Mouse (Mus musculus): ENCODE measurements around the gene Ece1. TPM values are rescaled to one million over a fixed set of nuclear protein-coding genes. Genes with fewer than 3 reads are reported as not detected.
"Not testable (repeated sequence)": the region's sequence is repeated elsewhere in the genome, so short reads cannot be mapped to it uniquely, and the experiment has no call there.

Ece1 gene
- total RNA-seq, 2 experiments from 2014 or later: 51.8 to 53.6 TPM

DNA sequence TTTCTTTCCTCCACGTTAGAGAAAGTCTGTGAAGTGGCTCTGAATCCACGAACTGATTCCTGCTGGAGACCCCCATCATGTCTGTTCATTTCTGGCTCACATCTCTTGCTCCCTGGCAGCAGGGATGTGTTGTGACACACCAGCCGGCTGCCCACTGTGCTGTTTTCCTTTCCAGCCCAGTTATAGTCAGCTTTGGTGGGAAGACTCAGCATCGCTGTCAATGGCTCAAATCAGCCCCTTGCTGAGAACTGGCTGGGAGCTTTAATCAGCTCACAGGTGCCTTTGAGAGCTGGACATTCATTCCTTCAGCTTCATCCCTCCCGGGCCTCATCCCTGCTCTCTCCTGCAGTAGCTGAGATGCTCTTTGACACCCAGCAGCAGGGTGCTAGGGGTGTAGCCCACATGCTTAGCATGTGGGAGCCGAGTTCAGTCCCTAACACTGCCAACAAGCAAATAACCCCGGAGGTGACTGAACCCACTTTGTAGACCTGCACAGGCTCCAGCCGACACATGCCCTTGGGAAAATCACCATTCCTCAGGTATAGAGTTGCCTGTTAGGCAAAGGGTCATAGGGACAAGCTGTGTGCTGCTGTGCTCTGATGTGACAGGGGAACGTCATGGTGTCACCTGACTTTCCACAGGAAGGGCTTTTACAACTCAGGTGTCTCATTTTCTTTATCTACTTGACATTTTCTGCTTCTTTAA is 80.9 kb downstream of the Ece1 start:
- no peak for DNase-seq

GRCm38 (mm10) chr4:137943540-137943939 is 81.5 kb downstream of the Ece1 start:
- DNase-seq: no peak

DNA sequence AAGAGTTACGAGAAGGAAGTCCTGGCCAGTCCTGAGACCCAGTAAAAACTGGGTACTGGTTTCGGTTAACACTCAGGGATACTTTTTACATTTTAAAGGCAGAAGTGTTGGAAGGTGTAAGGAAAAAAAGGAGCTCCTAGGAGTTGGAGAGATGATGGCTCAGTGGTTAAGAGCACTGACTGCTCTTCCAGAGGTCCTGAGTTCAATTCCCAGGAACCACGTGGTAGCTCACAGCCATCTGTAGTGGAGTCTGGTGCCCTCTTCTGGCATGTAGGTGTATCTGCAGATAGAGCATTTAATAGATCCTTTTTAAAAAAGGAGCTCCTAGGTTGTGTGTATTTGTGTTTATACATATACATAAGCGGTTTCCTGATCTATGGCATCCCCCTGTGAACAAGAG is 83.3 kb downstream of the Ece1 start:
- DNase-seq: no peak

GRCm38 (mm10) chr4:137946419-137946818 is 84.4 kb downstream of the Ece1 start:
- DNase-seq: no peak

DNA sequence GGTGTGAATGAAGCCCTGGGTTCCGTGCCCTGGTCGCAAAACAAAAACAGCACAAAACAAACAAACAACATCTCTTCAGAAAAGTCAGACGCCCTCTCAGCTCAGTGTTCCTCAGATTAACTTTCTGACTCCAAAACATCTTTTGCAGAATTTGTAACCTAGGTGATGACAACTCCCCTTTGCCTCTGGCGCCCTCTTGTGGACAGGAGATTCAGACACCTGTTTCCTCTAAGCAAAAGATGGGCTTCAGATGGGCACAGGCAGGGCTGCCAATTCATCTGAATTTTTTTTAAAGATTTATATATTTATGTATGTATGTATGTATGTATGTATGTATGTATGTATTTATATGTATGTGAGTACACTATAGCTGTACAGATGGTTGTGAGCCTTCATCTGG is 90.8 kb downstream of the Ece1 start:
- DNase-seq: peak; percentile 85

GRCm38 (mm10) chr4:137954184-137954583 is 92.1 kb downstream of the Ece1 start:
- DNase-seq: no peak

DNA sequence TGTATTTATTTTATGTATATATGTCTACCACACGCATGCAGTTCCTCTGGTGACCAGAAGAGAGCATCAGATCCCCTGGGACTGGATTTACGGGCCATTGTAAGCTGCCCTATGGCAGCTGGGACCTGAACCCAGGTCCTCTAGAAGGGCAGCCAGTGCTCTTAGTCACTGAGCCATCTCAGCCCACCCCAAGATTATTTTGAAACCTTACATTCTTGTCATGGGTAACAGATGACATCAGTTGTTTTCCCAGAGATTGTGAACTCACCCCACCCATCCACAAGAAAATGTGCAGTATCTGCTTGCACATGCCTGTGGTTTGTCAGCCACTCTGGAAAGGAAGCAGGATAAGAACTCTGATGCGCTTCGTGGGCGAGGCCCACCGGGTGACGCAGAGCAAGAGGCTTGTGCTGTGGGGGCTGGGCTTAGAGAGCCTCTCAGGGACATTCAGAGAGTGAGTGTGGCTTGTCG is 92.9 kb downstream of the Ece1 start:
- peak; percentile 34 for DNase-seq

DNA sequence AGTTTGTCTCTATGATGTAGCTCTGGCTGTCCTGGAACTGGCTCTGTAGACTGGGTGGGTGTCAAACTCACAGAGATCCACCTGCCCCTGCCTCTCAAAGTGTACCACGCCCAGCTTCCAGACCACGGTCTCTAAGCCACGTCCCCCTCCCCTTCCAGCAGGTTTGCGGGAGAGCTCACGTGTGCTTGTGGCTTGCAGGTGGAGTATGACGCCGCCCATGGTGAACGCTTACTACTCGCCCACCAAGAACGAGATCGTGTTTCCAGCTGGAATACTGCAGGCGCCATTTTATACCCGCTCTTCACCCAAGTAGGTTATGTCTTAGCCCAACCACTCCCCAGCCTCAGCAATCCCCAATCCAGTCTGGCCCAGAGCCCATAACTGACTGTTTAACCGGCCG is 94.2 kb downstream of the Ece1 start:
- DNase-seq: no peak

DNA sequence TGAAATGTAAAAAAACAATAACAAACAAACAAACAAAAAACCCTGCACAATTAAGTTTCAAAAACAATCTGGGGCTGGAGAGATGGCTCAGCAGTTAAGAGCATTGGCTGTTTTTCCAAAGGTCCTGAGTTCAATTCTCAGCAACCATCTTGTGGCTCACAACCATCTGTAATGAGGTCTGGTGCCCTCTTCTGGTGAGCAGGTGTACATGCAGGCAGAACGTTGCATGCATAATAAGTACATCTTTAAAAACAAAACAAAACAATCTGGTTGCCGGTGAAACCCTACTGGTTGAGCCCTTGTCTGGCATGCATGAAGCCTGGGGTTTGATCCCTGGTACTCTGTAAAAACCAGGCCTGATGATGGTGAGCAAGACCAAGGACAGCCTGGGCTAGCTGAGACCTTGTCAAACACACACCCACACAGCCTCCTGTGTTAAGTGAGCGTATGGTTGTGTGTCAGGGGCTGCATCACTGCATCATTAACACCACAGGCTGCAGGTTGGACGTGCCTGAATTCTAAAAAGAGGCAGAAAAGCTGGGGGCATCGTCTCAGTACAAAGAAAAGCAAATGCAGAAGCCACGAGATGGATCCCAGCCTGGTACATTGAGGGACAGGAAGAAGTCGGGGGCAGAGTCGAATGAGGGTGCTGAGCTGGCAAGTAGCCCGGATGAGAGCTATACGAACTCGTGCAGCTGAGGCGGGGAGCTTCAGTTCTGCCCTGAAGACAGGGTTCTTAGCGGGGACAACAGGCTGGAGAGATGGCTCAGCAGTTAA is 98.0 kb downstream of the Ece1 start:
- no peak for DNase-seq

DNA sequence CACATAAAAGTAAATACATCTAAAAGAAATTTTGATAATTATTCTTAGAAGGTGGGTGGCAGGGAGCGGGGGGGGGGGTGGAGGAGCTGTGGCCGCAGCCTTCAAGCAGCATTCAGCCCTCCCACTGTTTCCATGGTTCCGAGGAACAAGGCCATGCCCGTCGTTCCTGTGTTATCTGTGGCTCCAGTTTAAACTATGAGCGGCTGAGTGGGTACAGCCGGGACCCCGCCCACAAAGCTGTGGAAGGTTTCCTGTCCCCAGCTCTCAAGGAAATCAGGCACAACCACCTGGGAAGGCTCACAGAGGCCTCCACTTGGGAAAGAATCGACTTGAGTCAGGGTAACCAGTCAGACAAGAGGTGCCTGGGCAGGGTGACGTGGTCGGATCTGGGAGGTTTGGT is 98.7 kb downstream of the Ece1 start:
- DNase-seq: no peak

DNA sequence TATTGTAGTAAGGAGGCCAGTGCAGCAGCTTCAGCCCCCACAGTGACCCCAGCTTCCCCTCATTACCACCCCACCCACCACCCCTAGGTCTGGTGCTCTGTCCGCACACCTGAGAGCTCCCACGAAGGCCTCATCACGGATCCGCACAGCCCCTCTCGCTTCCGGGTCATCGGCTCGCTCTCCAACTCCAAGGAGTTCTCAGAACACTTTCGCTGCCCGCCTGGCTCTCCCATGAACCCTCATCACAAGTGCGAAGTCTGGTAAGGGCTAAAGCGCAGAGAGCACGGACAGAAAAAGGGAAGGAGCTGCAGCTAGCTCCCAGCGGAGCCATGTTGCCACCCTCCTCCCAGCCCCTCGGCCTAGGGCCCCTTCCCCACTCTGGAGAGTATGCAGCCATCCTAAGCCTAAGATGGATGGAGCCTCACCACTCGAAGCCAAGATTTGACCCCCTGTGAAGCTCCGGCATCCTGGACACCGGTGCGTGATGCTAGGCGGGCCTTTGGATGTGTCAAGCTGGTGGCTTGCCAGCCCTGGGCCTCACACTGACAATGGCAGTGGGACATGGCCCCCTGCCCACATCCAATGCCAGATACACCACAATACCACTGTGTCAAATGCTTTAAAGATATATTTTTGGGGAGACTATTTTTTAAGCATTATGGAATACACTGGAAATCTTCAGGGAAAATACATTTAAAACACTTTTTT is 100.8 kb downstream of the Ece1 start:
- DNase-seq: no peak

- no peak for DNase-seq
Measured at GRCm38 (mm10) chr4:137963431-137963830, 101.4 kb downstream of the Ece1 start.

DNA sequence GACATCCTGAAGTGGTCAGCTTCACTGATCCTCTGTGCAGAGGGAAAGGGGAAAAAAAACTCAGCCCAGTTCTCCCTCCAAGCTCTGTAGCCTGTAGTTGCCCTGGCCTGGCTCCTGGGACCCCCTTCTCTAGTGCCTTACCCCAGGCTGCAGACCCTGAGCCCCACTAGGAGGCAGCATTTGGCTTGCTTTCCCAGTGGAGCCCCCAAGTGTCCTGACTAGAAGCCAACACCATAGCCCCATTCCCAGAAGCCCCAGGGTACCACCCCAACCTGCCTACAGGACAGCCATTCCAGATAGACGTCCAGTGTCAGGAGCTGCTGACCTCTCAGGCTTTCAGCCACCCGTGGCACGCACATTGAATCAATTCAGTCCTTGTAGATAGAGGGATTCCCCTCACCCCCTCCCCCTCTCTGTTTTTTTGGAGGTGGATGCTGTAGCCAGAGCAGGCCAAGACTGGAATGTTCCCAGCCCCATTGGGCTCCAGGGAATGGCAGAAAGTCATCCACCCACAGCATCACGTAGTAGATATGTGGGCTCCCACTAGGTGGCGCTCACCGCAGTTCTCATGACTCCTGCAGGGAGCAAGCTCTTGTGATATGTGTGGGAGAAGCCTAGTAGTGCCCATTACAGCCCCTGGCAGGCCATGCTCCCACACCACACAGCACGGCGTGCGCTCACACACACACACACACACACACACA is 102.0 kb downstream of the Ece1 start:
- DNase-seq: peak; percentile 93

DNA sequence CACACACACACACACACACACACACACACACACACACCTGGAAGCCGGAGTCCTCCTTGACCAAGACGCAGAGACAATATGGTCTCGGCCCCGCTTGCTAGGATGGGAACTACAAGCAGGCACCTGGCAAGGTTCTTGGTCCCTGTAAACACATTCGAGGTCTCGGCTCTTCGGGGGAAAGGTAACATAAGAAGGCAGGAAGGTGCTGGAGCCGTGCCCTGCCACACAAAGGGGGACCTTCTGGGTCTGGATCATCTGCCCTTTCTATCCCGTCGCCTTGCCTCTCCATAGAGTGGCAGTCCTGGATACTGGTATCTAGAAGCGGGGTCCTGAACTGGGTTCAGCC is 102.5 kb downstream of the Ece1 start:
- DNase-seq: no peak

DNA sequence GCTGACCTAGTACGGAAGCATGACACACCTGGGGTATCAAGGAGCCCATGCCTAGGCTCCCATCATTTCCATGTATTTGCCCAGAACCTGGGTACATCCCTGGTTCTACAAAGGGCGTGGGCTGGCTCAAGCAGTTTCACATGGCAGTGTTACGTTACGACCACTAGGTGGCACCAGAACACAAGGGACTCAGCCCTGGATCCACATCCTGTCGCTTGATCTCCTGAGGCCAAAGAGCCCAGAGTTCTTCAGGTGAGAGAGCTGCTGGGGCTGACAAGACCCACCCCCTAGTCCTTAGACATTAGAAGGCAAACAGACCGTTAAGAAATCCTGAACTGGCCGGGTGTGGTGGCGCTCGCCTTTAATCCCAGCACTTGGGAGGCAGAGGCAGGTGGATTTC is 106.2 kb downstream of the Ece1 start:
- peak; percentile 61 for DNase-seq

DNA sequence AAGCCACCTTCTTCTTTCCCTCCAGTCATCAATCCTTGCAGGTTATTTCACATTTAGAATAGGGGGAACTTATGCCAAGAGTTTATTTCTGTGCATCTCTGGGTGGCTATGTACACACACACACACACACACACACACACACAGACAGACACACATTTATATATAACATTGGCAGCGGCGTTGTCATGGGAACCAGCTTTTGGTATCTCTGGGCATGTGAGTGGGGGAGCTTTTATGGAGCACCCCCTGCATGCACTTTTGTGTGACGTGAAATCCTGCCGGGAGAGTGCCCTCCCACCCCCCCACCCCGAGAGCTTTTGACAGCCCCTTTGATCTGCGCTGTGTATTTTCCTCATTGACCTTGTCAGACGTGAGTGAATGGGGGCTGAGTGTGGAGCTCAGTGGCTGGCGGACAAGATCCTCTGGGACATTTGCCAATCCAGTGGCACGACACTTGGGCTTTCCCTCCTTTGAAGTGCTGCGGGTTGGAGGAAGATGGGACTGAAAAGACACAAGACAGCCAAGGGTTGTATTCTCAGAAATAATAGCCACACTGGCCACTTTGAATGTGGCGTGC is 108.7 kb downstream of the Ece1 start:
- not testable (repeated sequence) for DNase-seq

- DNase-seq: not testable (repeated sequence)
Measured at GRCm38 (mm10) chr4:137974856-137975432, 112.9 kb downstream of the Ece1 start.

- DNase-seq: not testable (repeated sequence)
Measured at GRCm38 (mm10) chr4:137979066-137979644, 117.1 kb downstream of the Ece1 start.

GRCm38 (mm10) chr4:137982869-137983268 is 120.8 kb downstream of the Ece1 start:
- DNase-seq: no peak

- DNase-seq: peak; percentile 52
Measured at GRCm38 (mm10) chr4:137984212-137984611, 122.2 kb downstream of the Ece1 start.

DNA sequence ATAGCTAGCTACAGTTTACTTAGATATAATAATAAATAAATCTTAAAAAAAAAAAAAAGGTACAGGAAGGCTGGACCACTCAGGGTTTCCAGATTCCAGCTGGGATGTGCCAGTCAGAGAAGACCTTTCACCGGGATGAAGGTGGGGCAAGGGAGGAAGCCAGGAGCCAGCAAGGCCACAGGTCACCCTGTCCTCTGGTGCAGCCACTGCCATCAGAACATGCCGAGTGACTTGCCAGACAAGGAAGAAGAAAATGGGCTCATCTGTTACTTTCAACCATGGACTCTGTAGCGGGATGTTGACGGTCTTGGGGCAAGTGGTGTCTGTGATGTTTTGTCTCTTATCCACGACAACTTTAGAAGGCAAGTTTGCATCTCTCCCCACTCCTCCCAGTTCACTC is 122.7 kb downstream of the Ece1 start:
- DNase-seq: no peak
